8 mouse cellular contexts compared by ENCODE assay signal in genomic region chr16:17204990-17205389, GRCm38 (mm10). TPM values are rescaled to one million over a fixed set of nuclear protein-coding genes. Genes with fewer than 3 reads are reported as not detected.
DNase-seq lines count a peak whose midpoint lies in the region; ATAC-seq and TF ChIP-seq lines count a peak whose summit lies in the region.

No protein-coding gene starts in this region.

- no peak for DNase-seq in layer of hippocampus, adult 2 months (ENCODE audit: low spot score in 2 of 2)
- no peak for DNase-seq in layer of hippocampus, postnatal 25 days (ENCODE audit: extremely low spot score in 1 of 2, low spot score in 1 of 2)
- DNase-seq in Muller cell, postnatal 12 days (ENCODE audit: inconsistent ontology term) = peak; percentile 23
- peak; percentile 64 for DNase-seq in embryo, embryonic 11 days
- peak; percentile 63 for DNase-seq in mesoderm, embryonic 11.5 days (ENCODE audit: low read depth, low spot score)
- DNase-seq in left cerebral cortex, postnatal 25 days (ENCODE audit: low spot score in 2 of 2) = no peak
- no peak for DNase-seq in neural tube, embryonic 10.5 days (ENCODE audit: extremely low spot score, low spot score)

- TF ChIP-seq CTCF in layer of hippocampus, adult 2 months (conservative IDR thresholded peaks at IDR 0.05) = peak; percentile 67

- no peak overlapping the region for H3K4me2 ChIP-seq in midbrain, embryonic 13.5 days (replicated peaks)

- peaks cover 21% of the 10 kb centered on the region for H3K4me1 ChIP-seq in midbrain, embryonic 13.5 days (replicated peaks)

- peaks cover 7% of the 10 kb centered on the region; the same call in 1 of the 2 replicates for H3K27me3 ChIP-seq in midbrain, embryonic 13.5 days

- no peak overlapping the region for H3K27ac ChIP-seq in layer of hippocampus, adult 2 months
- no peak overlapping the region for H3K27ac ChIP-seq in midbrain, embryonic 13.5 days

- WGBS in midbrain, embryonic 13.5 days = 10% methylated on average over 6 of the region's 6 CpGs

- H3K9me3 ChIP-seq in midbrain, embryonic 13.5 days = no peaks in the 10 kb centered on the region

- intact Hi-C loops in left cerebral cortex, postnatal 25 days (cut with DNase I) = loop anchor here (5.0 kb wide), 1 partner anchor 73 kb away; the partner anchor contains the start of gene Sdf2l1

- no peak overlapping the region for H3K9ac ChIP-seq in midbrain, embryonic 13.5 days (replicated peaks)

- no peak for ATAC-seq in midbrain, embryonic 13.5 days

- no peaks in the 10 kb centered on the region for H3K36me3 ChIP-seq in midbrain, embryonic 13.5 days

- H3K4me3 ChIP-seq in layer of hippocampus, adult 2 months = no peak overlapping the region
- no peak overlapping the region for H3K4me3 ChIP-seq in midbrain, embryonic 13.5 days (replicated peaks)

RNA-seq across cellular contexts. Expression of gene Ube2l3, which starts 2.5 kb away (rescaled TPM):
- total RNA-seq in layer of hippocampus, adult 2 months (2021) = 100 to 1,000 TPM; 133 to 139 TPM
- 100 to 1,000 TPM; 149 to 162 TPM for total RNA-seq in layer of hippocampus, postnatal 25 days (2021)
- 100 to 1,000 TPM; 138 to 158 TPM for total RNA-seq in left cerebral cortex, postnatal 25 days (2021)
- polyA plus RNA-seq in midbrain, embryonic 13.5 days (2015; fragmentation: Nextera tagmentation; extraction: Ambion mirVana) = 330 and 342 TPM in 2 replicates

RNA-seq across cellular contexts. Expression of gene Rimbp3, which starts 3.4 kb away (rescaled TPM):
- 1 to 10 TPM; 3.9 to 4.3 TPM for total RNA-seq in layer of hippocampus, adult 2 months (2021)
- total RNA-seq in layer of hippocampus, postnatal 25 days (2021) = 1 to 10 TPM; 3.1 to 4.2 TPM
- total RNA-seq in left cerebral cortex, postnatal 25 days (2021) = 1 to 10 TPM; 1.1 to 2.3 TPM
- polyA plus RNA-seq in midbrain, embryonic 13.5 days (2015; fragmentation: Nextera tagmentation; extraction: Ambion mirVana) = 2.1 and 2.5 TPM in 2 replicates

RNA-seq across cellular contexts. Expression of gene Hic2, which starts 28.4 kb away (rescaled TPM):
- 1 to 10 TPM; 5.2 to 5.5 TPM for total RNA-seq in layer of hippocampus, adult 2 months (2021)
- total RNA-seq in layer of hippocampus, postnatal 25 days (2021) = 1 to 10 TPM; 4.1 to 5.7 TPM
- 1 to 10 TPM; 4.2 to 4.4 TPM for total RNA-seq in left cerebral cortex, postnatal 25 days (2021)
- 13.2 and 13.6 TPM in 2 replicates for polyA plus RNA-seq in midbrain, embryonic 13.5 days (2015; fragmentation: Nextera tagmentation; extraction: Ambion mirVana)

RNA-seq across cellular contexts. Expression of gene Ccdc116, which starts 58.0 kb away (rescaled TPM):
- 1 to 10 TPM; 2.0 to 2.7 TPM for total RNA-seq in layer of hippocampus, adult 2 months (2021)
- 1 to 10 TPM; 2.1 to 2.2 TPM for total RNA-seq in layer of hippocampus, postnatal 25 days (2021)
- 1 to 10 TPM; 1.9 to 2.3 TPM for total RNA-seq in left cerebral cortex, postnatal 25 days (2021)
- polyA plus RNA-seq in midbrain, embryonic 13.5 days (2015; fragmentation: Nextera tagmentation; extraction: Ambion mirVana) = 1.1 and 1.4 TPM in 2 replicates

Comparison
In these comparisons a context has a peak if more than half of its experiments do, and no peak if none do; other contexts are left out.
1. DNase-seq: peak in Muller cell, postnatal 12 days (single experiment), embryo, embryonic 11 days (single experiment) and mesoderm, embryonic 11.5 days (single experiment); none in layer of hippocampus, adult 2 months (0 of 2), layer of hippocampus, postnatal 25 days (0 of 2), left cerebral cortex, postnatal 25 days (0 of 2) and neural tube, embryonic 10.5 days (single experiment).